Mouse (Mus musculus) liver, embryonic 13.5 days (tissue): ENCODE measurements around the gene Wasl. TPM values are rescaled to one million over a fixed set of nuclear protein-coding genes. Genes with fewer than 3 reads are reported as not detected.

Experiments
- ATAC-seq: fragments of 200-750 bp; cut with Nextera tagmentation; 2 replicates; pipeline ENCODE4 v1.8.0; 2017; ENCODE audit warnings: low read depth, mild to moderate bottlenecking, moderate number of reproducible peaks, moderate library complexity
- DNase-seq: peaks from one replicate; pipeline ENCODE4 v3.0.0; 2022
- H3K27ac ChIP-seq: fragments of 300-500 bp; sonication (generic); 2 replicates; pipeline ENCODE4 v1.5.1; 2015; ENCODE audit warnings: moderate library complexity, mild to moderate bottlenecking, inconsistent platforms
- H3K27me3 ChIP-seq: fragments of 300-500 bp; sonication (generic); 2 replicates; pipeline ENCODE4 v1.6.1; 2015; ENCODE audit warnings: mild to moderate bottlenecking, inconsistent platforms
- H3K36me3 ChIP-seq: fragments of 300-500 bp; sonication (generic); 2 replicates; pipeline ENCODE4 v1.6.1; 2015; ENCODE audit warnings: mild to moderate bottlenecking, inconsistent platforms
- H3K4me1 ChIP-seq: fragments of 300-500 bp; sonication (generic); replicated peaks from 2 replicates; pipeline ENCODE4 v1.6.1; 2015; ENCODE audit warnings: inconsistent platforms
- H3K4me2 ChIP-seq: fragments of 300-500 bp; sonication (generic); 2 replicates; pipeline ENCODE4 v1.6.1; 2015; ENCODE audit warnings: inconsistent platforms, mild to moderate bottlenecking, moderate library complexity
- H3K4me3 ChIP-seq: fragments of 300-500 bp; sonication (generic); replicated peaks from 2 replicates; pipeline ENCODE4 v1.5.1; 2015; ENCODE audit warnings: mild to moderate bottlenecking, inconsistent platforms
- H3K9ac ChIP-seq: fragments of 300-500 bp; sonication (generic); 2 replicates; pipeline ENCODE4 v1.6.1; 2015; ENCODE audit warnings: mild to moderate bottlenecking, inconsistent platforms
- H3K9me3 ChIP-seq: fragments of 300-500 bp; sonication (generic); replicated peaks from 2 replicates; pipeline ENCODE4 v1.6.1; 2016; ENCODE audit warnings: inconsistent platforms
- WGBS: fragments of 180-500 bp; shearing (Covaris S2); methylation state at CpG from one replicate; pipeline ENCODE4 v1.1.7; 2015; ENCODE audit not compliant: insufficient replicate concordance; 5-methylcytosine and 5-hydroxymethylcytosine counted together
- polyA plus RNA-seq: library from polyadenylated mRNA; unstranded; fragments of >200 nt; fragmentation: Nextera tagmentation; extraction: Ambion mirVana; gene quantifications from 2 replicates; pipeline ENCODE4 v1.2.1, GENCODE M21; 2015

Gene Wasl
- polyA plus RNA-seq: 20.8 and 22.6 TPM in 2 replicates

- DNase-seq (peak; percentile 96), ATAC-seq (peak; percentile 94)
- H3K36me3 ChIP-seq: no peaks in the 10 kb centered on the region
- H3K9ac ChIP-seq: peak within 1 kb of the TSS; percentile 99
- peaks cover 30% of the 10 kb centered on the region for H3K4me1 ChIP-seq
- WGBS: under 1% methylated on average over 58 of the region's 63 CpGs
- peak within 1 kb of the TSS; percentile 96 for H3K27ac ChIP-seq
- H3K27me3 ChIP-seq: no peaks in the 10 kb centered on the region
- H3K9me3 ChIP-seq: no peaks in the 10 kb centered on the region
- peak within 1 kb of the TSS; percentile 90 for H3K4me2 ChIP-seq
- H3K4me3 ChIP-seq: peak within 1 kb of the TSS; percentile 98
Measured at GRCm38 (mm10) chr6:24664867-24665458, at the start of gene Wasl. Gene Wasl, minus strand, starts transcription at chr6:24665009.

- Histone ChIP-seq H3K4me2 (no peak overlapping the region), H3K9ac (no peak overlapping the region), H3K4me1 (no peaks in the 10 kb centered on the region), H3K36me3 (no peaks in the 10 kb centered on the region), H3K4me3 (no peak overlapping the region), H3K27ac (no peak overlapping the region), H3K27me3 (no peaks in the 10 kb centered on the region), H3K9me3 (no peaks in the 10 kb centered on the region)
- WGBS: 55% methylated on average over 2 of the region's 2 CpGs
- ATAC-seq (no peak), DNase-seq (no peak)
Measured at GRCm38 (mm10) chr6:24707499-24707898, 42.7 kb upstream of the Wasl start.

DNA sequence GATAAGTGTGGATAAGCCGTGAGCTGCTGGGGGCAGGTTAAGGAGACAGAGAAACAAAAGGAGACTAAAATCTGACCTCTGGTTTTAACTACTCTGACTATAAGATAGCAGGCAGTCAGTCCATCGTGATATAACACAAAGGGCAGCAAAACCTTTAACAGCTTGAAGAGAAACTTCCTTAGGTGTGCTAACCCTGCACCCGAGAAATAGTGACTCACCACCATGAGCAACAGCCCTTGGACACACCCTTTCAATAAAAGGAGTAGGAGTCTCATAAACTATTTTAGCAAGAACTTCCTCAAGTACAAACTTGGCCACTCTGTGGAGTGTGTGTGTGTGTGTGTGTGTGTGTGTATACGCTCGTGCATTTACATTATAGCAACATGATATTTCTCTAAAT, 42.3 kb upstream of the Wasl start:
- H3K27ac ChIP-seq: no peak overlapping the region
- no peaks in the 10 kb centered on the region for H3K27me3 ChIP-seq
- no peak overlapping the region for H3K4me2 ChIP-seq
- 62% methylated on average over 5 of the region's 5 CpGs for WGBS
- no peaks in the 10 kb centered on the region for H3K4me1 ChIP-seq
- H3K4me3 ChIP-seq: no peak overlapping the region
- H3K9ac ChIP-seq: no peak overlapping the region
- no peaks in the 10 kb centered on the region for H3K36me3 ChIP-seq
- DNase-seq (no peak), ATAC-seq (no peak)
- no peaks in the 10 kb centered on the region for H3K9me3 ChIP-seq

DNA sequence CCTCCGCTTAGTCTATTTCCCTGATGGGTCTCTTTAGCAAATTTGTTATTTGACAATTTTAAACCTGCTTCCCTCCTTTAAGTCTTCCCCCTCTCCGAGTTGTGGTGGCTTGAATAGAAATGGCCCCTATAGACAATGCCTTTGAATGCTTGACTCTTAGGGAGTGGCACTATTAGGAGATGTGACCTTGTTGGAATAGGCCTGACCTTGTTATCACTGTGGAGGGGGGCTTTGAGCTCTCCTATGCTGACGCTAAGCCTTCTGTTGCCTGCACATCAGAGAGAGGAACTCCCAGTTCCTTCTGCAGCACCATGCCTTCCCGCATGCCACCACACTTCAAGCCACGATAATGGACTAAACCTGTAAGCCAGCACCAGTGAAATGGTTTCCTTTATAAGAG, 32.4 kb upstream of the Wasl start:
- Histone ChIP-seq H3K36me3 (no peaks in the 10 kb centered on the region), H3K9ac (no peak overlapping the region), H3K4me2 (no peak overlapping the region), H3K4me3 (no peak overlapping the region), H3K27ac (no peak overlapping the region), H3K27me3 (no peaks in the 10 kb centered on the region), H3K9me3 (no peaks in the 10 kb centered on the region), H3K4me1 (no peaks in the 10 kb centered on the region)
- DNase-seq (no peak), ATAC-seq (no peak)
- WGBS: 61% methylated on average over 5 of the region's 5 CpGs

DNA sequence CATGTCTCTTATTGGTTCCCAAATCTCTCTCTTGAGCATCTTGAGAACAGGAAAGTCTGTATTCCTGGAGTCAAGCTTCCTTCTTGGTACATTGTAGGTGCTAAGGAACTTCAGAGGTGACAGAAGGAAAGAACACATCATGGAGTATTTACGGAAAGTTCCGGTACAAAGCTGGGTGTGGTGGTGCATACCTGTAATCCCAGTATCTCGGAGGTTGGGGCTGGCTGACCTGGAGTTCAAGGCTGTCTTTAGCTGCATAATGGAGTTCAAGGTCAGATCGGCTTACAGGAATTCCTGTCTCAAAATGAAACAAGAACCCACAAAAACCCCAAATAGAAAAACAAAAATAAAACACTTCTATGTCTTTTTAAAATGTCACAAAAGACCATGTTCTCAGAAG, 31.3 kb upstream of the Wasl start:
- Histone ChIP-seq H3K36me3 (no peaks in the 10 kb centered on the region), H3K4me1 (no peaks in the 10 kb centered on the region), H3K4me3 (no peak overlapping the region), H3K9me3 (no peaks in the 10 kb centered on the region), H3K27ac (no peak overlapping the region), H3K27me3 (no peaks in the 10 kb centered on the region), H3K9ac (no peak overlapping the region), H3K4me2 (no peak overlapping the region)
- no peak for DNase-seq
- ATAC-seq: no peak
- 66% methylated on average over 4 of the region's 4 CpGs for WGBS

GRCm38 (mm10) chr6:24694455-24695410, 29.9 kb upstream of the Wasl start:
- Histone ChIP-seq H3K4me1 (no peaks in the 10 kb centered on the region), H3K9me3 (no peaks in the 10 kb centered on the region), H3K4me3 (no peak overlapping the region), H3K27me3 (no peaks in the 10 kb centered on the region), H3K27ac (no peak overlapping the region), H3K4me2 (no peak overlapping the region), H3K36me3 (no peaks in the 10 kb centered on the region), H3K9ac (no peak overlapping the region)
- DNase-seq (no peak), ATAC-seq (no peak)
- 64% methylated on average over 11 of the region's 11 CpGs for WGBS

DNA sequence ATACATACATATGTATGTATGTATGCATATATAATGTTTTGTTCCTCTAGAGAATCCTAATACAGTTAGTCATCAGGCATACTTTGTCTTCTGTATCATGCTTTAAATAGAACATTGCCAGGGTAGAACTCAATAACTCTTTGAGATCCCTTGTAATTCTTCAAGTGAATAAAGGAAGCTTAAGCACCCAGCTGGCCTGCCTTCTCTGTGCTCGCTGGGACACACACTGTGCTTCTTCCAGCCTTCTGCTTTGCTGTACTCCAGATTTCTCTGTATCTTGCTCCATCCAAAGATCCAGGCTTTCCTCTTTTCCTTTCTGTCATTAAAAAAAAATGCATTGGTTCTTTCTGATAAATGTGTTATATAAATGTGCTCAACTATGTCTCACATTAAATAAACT, 23.1 kb upstream of the Wasl start:
- WGBS: 30% methylated on average over 1 of the region's 1 CpGs
- DNase-seq: no peak
- Histone ChIP-seq H3K27me3 (no peaks in the 10 kb centered on the region), H3K4me1 (no peaks in the 10 kb centered on the region), H3K9me3 (no peaks in the 10 kb centered on the region), H3K36me3 (no peaks in the 10 kb centered on the region), H3K27ac (no peak overlapping the region), H3K4me2 (no peak overlapping the region), H3K4me3 (no peak overlapping the region), H3K9ac (no peak overlapping the region)
- ATAC-seq: no peak

- Histone ChIP-seq H3K27me3 (no peaks in the 10 kb centered on the region), H3K4me3 (no peak overlapping the region), H3K4me1 (no peaks in the 10 kb centered on the region), H3K36me3 (no peaks in the 10 kb centered on the region), H3K4me2 (no peak overlapping the region), H3K9me3 (no peaks in the 10 kb centered on the region), H3K9ac (no peak overlapping the region), H3K27ac (no peak overlapping the region)
- DNase-seq (no peak), ATAC-seq (no peak)
- WGBS: 76% methylated on average over 3 of the region's 3 CpGs
Measured at GRCm38 (mm10) chr6:24683113-24683512, 18.3 kb upstream of the Wasl start.

DNA sequence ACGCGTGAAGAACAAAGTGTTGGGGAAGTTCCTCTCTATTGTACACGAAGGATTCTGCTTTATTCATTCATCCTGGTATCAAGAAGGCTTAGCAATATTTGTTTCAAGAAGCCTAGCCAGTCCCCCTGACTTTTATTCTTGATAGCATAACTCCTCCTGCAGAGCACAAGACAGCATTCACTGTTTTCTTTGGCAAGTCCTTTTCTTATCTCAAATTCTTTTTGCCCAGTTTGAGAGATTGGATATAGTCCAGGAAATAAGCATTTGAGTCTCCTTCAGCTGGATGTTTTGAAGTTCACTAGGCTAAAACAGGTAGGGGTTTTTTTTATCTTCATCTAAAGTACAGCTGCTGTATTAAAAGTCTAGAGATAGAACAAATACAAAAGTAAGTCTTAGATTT, 3.0 kb upstream of the Wasl start:
- DNase-seq (no peak), ATAC-seq (no peak)
- no peaks in the 10 kb centered on the region for H3K36me3 ChIP-seq
- no peak overlapping the region for H3K4me2 ChIP-seq
- H3K9ac ChIP-seq: no peak overlapping the region
- WGBS: 51% methylated on average over 3 of the region's 3 CpGs
- peaks cover 10% of the 10 kb centered on the region for H3K4me1 ChIP-seq
- H3K4me3 ChIP-seq: no peak overlapping the region
- H3K27me3 ChIP-seq: no peaks in the 10 kb centered on the region
- H3K9me3 ChIP-seq: no peaks in the 10 kb centered on the region
- no peak overlapping the region for H3K27ac ChIP-seq

- 72% methylated on average over 5 of the region's 5 CpGs for WGBS
- H3K4me3 ChIP-seq: no peak overlapping the region
- H3K36me3 ChIP-seq: no peaks in the 10 kb centered on the region
- H3K9ac ChIP-seq: no peak overlapping the region
- no peaks in the 10 kb centered on the region for H3K27me3 ChIP-seq
- no peak overlapping the region for H3K4me2 ChIP-seq
- DNase-seq: no peak
- no peaks in the 10 kb centered on the region for H3K9me3 ChIP-seq
- H3K4me1 ChIP-seq: peaks cover 21% of the 10 kb centered on the region
- no peak overlapping the region for H3K27ac ChIP-seq
- no peak for ATAC-seq
Measured at GRCm38 (mm10) chr6:24666248-24666647, 1.4 kb upstream of the Wasl start.

DNA sequence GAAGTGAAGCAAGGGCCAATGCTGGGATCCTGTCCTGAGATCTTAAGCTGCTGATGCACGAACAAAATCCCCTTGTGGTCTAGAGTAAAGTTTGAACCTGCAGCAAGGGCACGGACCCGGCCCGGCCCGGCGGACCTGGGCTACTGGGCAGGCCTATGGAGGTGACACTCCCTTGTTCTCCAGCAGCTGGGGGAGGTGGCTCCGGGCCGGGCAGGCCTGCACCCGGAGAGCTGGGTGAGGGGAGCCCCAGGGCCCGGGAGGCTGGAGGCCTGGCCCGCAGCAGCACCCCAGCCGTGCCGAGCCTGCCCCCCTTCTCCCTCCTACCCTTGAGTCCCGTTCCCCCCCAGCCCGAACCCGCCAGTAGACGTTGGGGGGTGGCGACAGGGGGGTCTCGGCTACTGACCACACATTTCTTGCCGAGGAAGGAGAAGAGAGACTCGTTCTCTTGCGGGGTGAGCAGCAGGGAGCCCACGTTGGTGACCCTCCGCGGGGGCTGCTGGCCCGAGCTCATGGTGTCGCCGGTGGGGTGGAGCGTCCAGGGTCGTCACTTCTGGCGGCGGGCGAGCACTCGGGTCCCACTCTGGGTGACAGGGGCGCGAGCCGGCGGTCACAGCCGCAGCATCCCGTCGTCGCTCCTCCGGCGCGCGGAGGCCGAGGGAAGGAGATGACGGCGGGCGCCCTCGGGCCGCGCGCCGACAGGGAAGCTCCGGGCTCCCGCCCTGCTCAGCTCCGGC, 509 bp downstream of the Wasl start:
- Histone ChIP-seq H3K4me2 (peak overlapping the region; percentile 90), H3K27ac (peak overlapping the region; percentile 96), H3K36me3 (no peaks in the 10 kb centered on the region), H3K9me3 (no peaks in the 10 kb centered on the region), H3K9ac (peak overlapping the region; percentile 99), H3K27me3 (no peaks in the 10 kb centered on the region), H3K4me3 (peak overlapping the region; percentile 98), H3K4me1 (peaks cover 37% of the 10 kb centered on the region)
- DNase-seq (peak; percentile 50), ATAC-seq (peak; percentile 59)
- under 1% methylated on average over 56 of the region's 58 CpGs for WGBS
